Mouse (Mus musculus): ENCODE results near the gene Olfr418. TPM values are rescaled to one million over a fixed set of nuclear protein-coding genes. Genes with fewer than 3 reads are reported as not detected.
"Not testable (repeated sequence)": the region's sequence is repeated elsewhere in the genome, so short reads cannot be mapped to it uniquely, and the experiment has no call there.

Olfr418 gene
- total RNA-seq (2021): not detected
- long read RNA-seq, experiment 1: 0 reads
- long read RNA-seq, experiment 2: 0 reads

- DNase-seq (ENCODE audit: low spot score in 2 of 2): no peak
These were observed at the start of gene Olfr418 for GRCm38 (mm10) chr1:173265701-173266100. Gene Olfr418 (plus strand): TSS chr1:173266001.

- no peak for DNase-seq (ENCODE audit: low spot score in 2 of 2)
These were observed 49.3 kb upstream of the Olfr418 start for GRCm38 (mm10) chr1:173216481-173216880.

DNA sequence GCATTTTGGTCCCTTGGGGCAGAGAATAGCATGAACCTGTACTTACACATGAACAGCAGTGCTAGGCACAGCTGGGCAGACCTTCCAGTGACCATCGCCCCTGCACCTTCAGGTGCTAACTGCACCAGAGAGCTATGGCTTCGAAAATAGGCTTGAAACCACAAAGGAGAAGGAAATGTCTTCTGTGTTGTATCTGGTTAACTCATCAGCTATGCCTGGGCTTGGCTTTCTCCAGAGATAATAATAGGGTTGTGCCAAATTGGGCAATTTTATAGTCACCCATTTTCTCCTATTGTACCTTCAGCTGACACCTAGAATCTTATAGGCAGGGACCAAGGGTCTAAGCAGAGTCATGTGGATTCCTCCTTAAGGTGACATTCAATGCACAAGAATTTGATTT, 38.7 kb upstream of the Olfr418 start, which contains the start of gene Fcer1a:
TSS of gene Fcer1a (minus strand) at position 134 of the 400 bp plus-strand sequence.
- DNase-seq (ENCODE audit: low spot score in 2 of 2): no peak

DNA sequence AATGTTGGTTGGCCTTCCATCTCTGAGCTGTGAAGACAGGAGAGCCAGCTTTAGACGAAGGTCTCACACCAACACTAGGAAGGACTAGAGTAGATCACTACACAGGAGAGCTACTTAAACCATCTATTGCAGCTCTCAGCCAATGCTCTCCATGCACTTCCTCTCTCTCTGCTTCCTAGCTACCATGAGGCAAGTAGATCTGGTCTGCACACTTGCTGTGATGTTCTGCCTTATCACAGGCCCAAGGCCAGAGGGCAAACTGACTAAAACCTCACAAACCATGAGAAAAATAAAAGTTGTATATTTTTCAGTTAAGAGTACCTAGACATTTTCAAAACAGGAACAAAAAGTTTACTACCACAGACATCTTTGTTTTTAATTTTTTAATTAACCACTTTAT, 28.8 kb upstream of the Olfr418 start:
- not testable (repeated sequence) for DNase-seq (ENCODE audit: low spot score in 2 of 2)

GRCm38 (mm10) chr1:173249888-173250287, 15.9 kb upstream of the Olfr418 start:
- DNase-seq (ENCODE audit: low spot score in 2 of 2): no peak

GRCm38 (mm10) chr1:173277677-173278076, 11.9 kb downstream of the Olfr418 start, which contains the start of gene Mptx2:
Gene Mptx2 (minus strand): TSS chr1:173277777.
- DNase-seq (ENCODE audit: low spot score in 2 of 2): no peak

- not testable (repeated sequence) for DNase-seq (ENCODE audit: low spot score in 2 of 2)
These were observed 37.0 kb downstream of the Olfr418 start for GRCm38 (mm10) chr1:173302795-173303194.

- DNase-seq (ENCODE audit: low spot score in 2 of 2): not testable (repeated sequence)
These were observed 47.8 kb downstream of the Olfr418 start for GRCm38 (mm10) chr1:173313535-173314050.

- DNase-seq (ENCODE audit: low spot score in 2 of 2): no peak
These were observed 49.9 kb downstream of the Olfr418 start for GRCm38 (mm10) chr1:173315725-173316124.

DNA sequence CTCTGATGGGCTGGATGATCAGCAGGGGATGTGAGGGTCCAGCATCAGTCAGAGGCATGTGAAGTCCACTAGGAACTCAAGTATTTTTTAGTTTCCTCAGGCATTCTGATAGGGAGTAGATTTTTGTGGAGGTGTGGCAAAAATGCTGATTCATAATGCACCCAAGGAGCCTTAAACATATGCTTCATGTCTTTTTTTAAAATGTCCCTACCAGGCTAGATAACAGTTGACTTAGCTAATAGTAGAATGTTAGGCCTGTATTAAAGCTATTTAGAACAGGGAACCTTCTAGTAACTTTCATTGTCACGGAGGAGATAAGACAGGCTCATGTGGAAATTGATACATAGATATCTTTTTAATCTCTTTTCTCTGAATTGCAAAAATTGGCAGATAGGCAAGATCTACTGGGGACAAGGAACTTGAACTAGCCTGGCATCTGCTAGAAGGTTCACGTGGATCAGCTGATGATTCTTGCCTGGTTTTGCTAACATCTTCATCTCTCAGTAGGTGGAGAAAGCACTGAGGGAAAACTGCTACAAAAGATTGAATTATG, 52.2 kb downstream of the Olfr418 start:
- no peak for DNase-seq (ENCODE audit: low spot score in 2 of 2)

DNA sequence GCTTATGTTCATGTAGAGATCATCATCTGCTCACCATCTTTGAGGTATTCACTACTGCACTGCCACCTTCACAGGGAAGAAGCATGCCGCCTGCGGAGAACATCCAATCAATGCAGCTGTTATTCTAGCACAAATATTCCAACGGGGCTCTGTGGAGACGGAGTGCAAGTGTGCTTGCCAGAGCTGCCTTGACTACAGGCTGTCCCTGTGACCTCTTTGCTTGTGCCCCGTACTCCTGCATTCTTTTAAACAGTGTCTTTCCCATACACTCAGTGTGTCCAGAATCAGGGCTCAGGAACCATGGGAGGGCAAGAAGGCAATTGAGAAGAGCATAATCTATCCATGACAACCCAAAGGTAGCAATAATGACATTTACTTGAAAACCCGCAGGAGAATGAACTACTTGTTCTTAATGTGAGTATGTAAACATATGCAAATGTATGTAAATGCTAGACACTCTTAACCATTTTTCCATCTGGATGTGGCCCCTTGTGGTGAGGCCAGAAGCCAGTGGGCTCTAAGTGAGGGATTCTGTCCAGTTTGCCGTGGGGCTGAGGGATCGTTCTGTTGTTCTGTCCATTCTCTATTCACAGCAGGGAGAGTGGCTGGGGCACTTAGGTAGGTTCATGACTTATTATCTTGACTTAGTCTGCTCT, 55.9 kb downstream of the Olfr418 start:
- DNase-seq (ENCODE audit: low spot score in 2 of 2): no peak

DNA sequence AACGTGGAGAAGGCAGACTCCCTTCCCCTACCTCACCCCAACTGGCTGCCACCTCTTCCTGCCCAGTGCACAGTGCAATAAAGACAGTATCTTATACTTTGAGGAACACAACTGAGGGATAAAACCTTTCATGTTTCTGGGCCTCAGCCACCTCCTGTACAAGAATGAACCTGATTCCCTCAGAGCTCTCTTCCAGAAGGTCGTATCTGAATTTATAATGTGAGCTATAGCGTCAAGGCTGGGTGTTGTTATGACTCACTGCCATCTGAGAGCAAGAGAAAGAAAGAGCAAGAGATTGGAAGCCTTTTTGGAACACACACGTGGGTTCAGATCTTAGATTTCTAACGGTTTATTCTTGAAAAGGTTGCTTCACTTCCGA, 56.4 kb downstream of the Olfr418 start:
- DNase-seq (ENCODE audit: low spot score in 2 of 2): no peak

Other genes starting within 250 kb of the Olfr418 start
- not detected for gene Olfr1408, start 128.6 kb upstream of the Olfr418 start, total RNA-seq (2021)
- gene Olfr1406, start 75.4 kb upstream of the Olfr418 start, total RNA-seq (2021): not detected
- gene Olfr218, start 68.2 kb upstream of the Olfr418 start, total RNA-seq (2021): not detected
- gene Olfr1404, start 53.6 kb upstream of the Olfr418 start, total RNA-seq (2021): not detected
- gene Fcer1a, start 38.8 kb upstream of the Olfr418 start, total RNA-seq (2021): not detected
- gene Mptx2, start 11.8 kb downstream of the Olfr418 start, total RNA-seq (2021): not detected
- gene Ackr1, start 67.7 kb downstream of the Olfr418 start, total RNA-seq (2021): 10 to 100 TPM; 71.0 to 71.7 TPM
- gene Aim2, start 84.9 kb downstream of the Olfr418 start, total RNA-seq (2021): 1 to 10 TPM; 1.4 to 3.0 TPM
- gene Cadm3, start 101.7 kb downstream of the Olfr418 start, total RNA-seq (2021): 100 to 1,000 TPM; 403 to 436 TPM
- not detected for gene Ifi206, start 225.0 kb downstream of the Olfr418 start, total RNA-seq (2021)